10 mouse cellular contexts compared by ENCODE assay signal in the genomic region with DNA sequence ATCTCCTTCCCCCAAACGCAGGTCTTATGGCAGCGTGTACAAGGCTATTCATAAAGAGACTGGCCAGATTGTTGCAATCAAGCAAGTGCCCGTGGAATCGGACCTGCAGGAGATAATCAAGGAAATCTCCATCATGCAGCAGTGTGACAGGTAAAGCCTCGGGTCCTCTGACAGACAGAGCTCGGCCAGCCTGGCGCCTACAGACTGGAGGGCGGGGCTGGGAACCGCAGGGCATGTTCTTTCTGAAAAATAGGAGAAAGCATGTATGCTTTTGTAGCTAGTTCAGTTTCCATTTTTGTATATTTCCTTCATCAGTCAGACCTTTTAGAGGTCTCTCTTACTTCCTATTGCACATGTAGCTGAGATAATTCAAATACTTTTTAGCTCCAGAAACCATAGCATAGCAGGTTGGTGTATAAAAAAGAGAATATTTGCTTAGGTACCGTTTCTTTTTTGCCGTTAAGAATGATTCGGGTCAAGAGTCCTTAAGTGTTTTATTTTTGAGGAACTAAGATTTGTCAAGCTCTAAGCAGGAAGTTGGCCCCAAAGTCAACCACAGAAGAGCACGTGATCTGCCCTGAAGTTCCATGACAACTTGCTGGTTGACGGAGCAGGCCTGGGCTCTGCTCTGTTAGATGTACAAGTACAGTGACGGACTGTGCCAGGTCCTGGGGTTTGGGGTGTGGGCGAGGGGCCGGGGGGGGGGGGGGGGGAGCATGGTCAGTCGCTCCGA. TPM values are rescaled to one million over a fixed set of nuclear protein-coding genes. Genes with fewer than 3 reads are reported as not detected.
DNase-seq lines count a peak whose midpoint lies in the region; ATAC-seq lines count a peak whose summit lies in the region.
"Had no signal": no experiment of that assay in that cellular context is flagged by ENCODE, and none has a peak within 500 bp of the region (broad histone marks: within the 10 kb centered on the region; RNA-seq: fewer than 3 reads in every experiment).

No protein-coding gene starts in this region.

- no peak overlapping the region for H3K9ac ChIP-seq in liver, embryonic 15.5 days
- H3K9ac ChIP-seq in hindbrain, embryonic 11.5 days (ENCODE audit: low read depth, low read length), result no peak overlapping the region
- H3K9ac ChIP-seq in forebrain, embryonic 11.5 days (ENCODE audit: low read length), result no peak overlapping the region
- H3K9ac ChIP-seq in hindbrain, embryonic 16.5 days (ENCODE audit: low read depth, low read length), result no peak overlapping the region

- peak; percentile 66 for DNase-seq in layer of hippocampus, adult 9-11 months
- DNase-seq in layer of hippocampus, postnatal 36 days, result no peak
- DNase-seq in thymus, postnatal 4 days, result peak; percentile 72
- DNase-seq in hindbrain, embryonic 11.5 days (ENCODE audit: low spot score), result no peak
- DNase-seq in forebrain, embryonic 11.5 days (ENCODE audit: low spot score), result no peak
- DNase-seq: cerebellum, adult 8-10 months had no signal

- peaks cover 10% of the 10 kb centered on the region for H3K4me1 ChIP-seq in liver, embryonic 15.5 days (replicated peaks)
- H3K4me1 ChIP-seq in hindbrain, embryonic 11.5 days (replicated peaks; ENCODE audit: control insufficient read depth, insufficient read depth, low read length), result no peaks in the 10 kb centered on the region
- H3K4me1 ChIP-seq in forebrain, embryonic 11.5 days (replicated peaks; ENCODE audit: control insufficient read depth, insufficient read depth, low read length), result no peaks in the 10 kb centered on the region
- H3K4me1 ChIP-seq in hindbrain, embryonic 16.5 days (ENCODE audit: control insufficient read depth, insufficient read depth, low read depth, low read length), result no peaks in the 10 kb centered on the region

- peak overlapping the region; percentile 7; the same call in 1 of the 2 replicates for H3K4me3 ChIP-seq in liver, embryonic 15.5 days (replicated peaks)
- H3K4me3 ChIP-seq in hindbrain, embryonic 11.5 days (ENCODE audit: low read depth, low read length), result no peak overlapping the region
- H3K4me3 ChIP-seq in forebrain, embryonic 11.5 days (ENCODE audit: low read depth, low read length), result no peak overlapping the region
- no peak overlapping the region for H3K4me3 ChIP-seq in hindbrain, embryonic 16.5 days (ENCODE audit: low read length)

- peak overlapping the region; percentile 66 for H3K27ac ChIP-seq in liver, embryonic 15.5 days (replicated peaks)
- H3K27ac ChIP-seq in hindbrain, embryonic 11.5 days (ENCODE audit: low read depth, low read length), result no peak overlapping the region
- no peak overlapping the region for H3K27ac ChIP-seq in forebrain, embryonic 11.5 days (ENCODE audit: low read depth, low read length)
- H3K27ac ChIP-seq in hindbrain, embryonic 16.5 days (ENCODE audit: low read depth, low read length), result no peak overlapping the region

- no peaks in the 10 kb centered on the region for H3K27me3 ChIP-seq in liver, embryonic 15.5 days
- no peaks in the 10 kb centered on the region for H3K27me3 ChIP-seq in hindbrain, embryonic 11.5 days (ENCODE audit: control insufficient read depth, insufficient read depth, low read length)
- H3K27me3 ChIP-seq in forebrain, embryonic 11.5 days (ENCODE audit: control insufficient read depth, insufficient read depth, low read length), result no peaks in the 10 kb centered on the region
- H3K27me3 ChIP-seq in hindbrain, embryonic 16.5 days (replicated peaks; ENCODE audit: control insufficient read depth, insufficient read depth, low read length), result no peaks in the 10 kb centered on the region

- peaks cover 77% of the 10 kb centered on the region for H3K36me3 ChIP-seq in liver, embryonic 15.5 days (replicated peaks)
- peaks cover 5% of the 10 kb centered on the region; the same call in 1 of the 2 replicates for H3K36me3 ChIP-seq in hindbrain, embryonic 11.5 days (ENCODE audit: control insufficient read depth, insufficient read depth, low read length)
- no peaks in the 10 kb centered on the region; the same call in 1 of the 2 replicates for H3K36me3 ChIP-seq in forebrain, embryonic 11.5 days (ENCODE audit: control insufficient read depth, insufficient read depth, low read length)
- H3K36me3 ChIP-seq in hindbrain, embryonic 16.5 days (ENCODE audit: control insufficient read depth, insufficient read depth, low read length), result peaks cover 28% of the 10 kb centered on the region

- peak; percentile 51; the same call in 1 of the 2 replicates for ATAC-seq in liver, embryonic 15.5 days (ENCODE audit: insufficient read depth)
- peak; percentile 94 for ATAC-seq in monocyte, adult 5-6 weeks (replicated peaks; ENCODE audit: insufficient number of reproducible peaks, low FRiP score, low TSS enrichment, poor library complexity, severe bottlenecking)
- ATAC-seq in hindbrain, embryonic 11.5 days (ENCODE audit: low FRiP score), result no peak
- ATAC-seq in forebrain, embryonic 11.5 days (replicated peaks; ENCODE audit: low FRiP score), result no peak
- ATAC-seq in hindbrain, embryonic 16.5 days, result no peak
- ATAC-seq: intestine, embryonic 16.5 days had no signal

- H3K9me3 ChIP-seq in liver, embryonic 15.5 days (replicated peaks), result no peaks in the 10 kb centered on the region
- no peaks in the 10 kb centered on the region for H3K9me3 ChIP-seq in hindbrain, embryonic 11.5 days (ENCODE audit: control insufficient read depth, low read length)
- no peaks in the 10 kb centered on the region for H3K9me3 ChIP-seq in forebrain, embryonic 11.5 days (ENCODE audit: control insufficient read depth, low read length)
- no peaks in the 10 kb centered on the region for H3K9me3 ChIP-seq in hindbrain, embryonic 16.5 days (ENCODE audit: control insufficient read depth, low read length)

- peak overlapping the region; percentile 16 for H3K4me2 ChIP-seq in liver, embryonic 15.5 days
- H3K4me2 ChIP-seq in hindbrain, embryonic 11.5 days (replicated peaks; ENCODE audit: low read depth, low read length), result no peak overlapping the region
- H3K4me2 ChIP-seq in forebrain, embryonic 11.5 days (ENCODE audit: low read depth, low read length, severe bottlenecking), result no peak overlapping the region
- no peak overlapping the region for H3K4me2 ChIP-seq in hindbrain, embryonic 16.5 days (ENCODE audit: low read length)

- WGBS in liver, embryonic 15.5 days (ENCODE audit: insufficient replicate concordance), result 32% methylated on average over 19 of the region's 19 CpGs
- 92% methylated on average over 19 of the region's 19 CpGs for WGBS in hindbrain, embryonic 11.5 days
- 93% methylated on average over 19 of the region's 19 CpGs for WGBS in forebrain, embryonic 11.5 days
- WGBS in hindbrain, embryonic 16.5 days, result 93% methylated on average over 16 of the region's 19 CpGs

RNA-seq across cellular contexts. Expression of gene Tomm34, which starts 12.8 kb away (rescaled TPM):
- 100 to 1,000 TPM in 1 of 2 experiments, 10 to 100 TPM in 1; 99.4 to 114 TPM for total RNA-seq in layer of hippocampus, postnatal 36 days (2021)
- 19.1 and 20.9 TPM in 2 replicates for polyA plus RNA-seq in liver, embryonic 15.5 days (2015; fragmentation: Nextera tagmentation; extraction: Ambion mirVana)
- total RNA-seq in monocyte, adult 5-6 weeks (2017), result 38.3 to 59.3 TPM (median 43.2 TPM) in 3 replicates
- polyA plus RNA-seq in hindbrain, embryonic 11.5 days (2014; fragmentation: Nextera tagmentation; extraction: Ambion mirVana), result 50.0 and 54.6 TPM in 2 replicates
- 52.7 and 54.9 TPM in 2 replicates for polyA plus RNA-seq in forebrain, embryonic 11.5 days (2014; fragmentation: Nextera tagmentation; extraction: Ambion mirVana)
- polyA plus RNA-seq in hindbrain, embryonic 16.5 days (2015; fragmentation: Nextera tagmentation; extraction: Ambion mirVana), result 52.5 and 54.2 TPM in 2 replicates

RNA-seq across cellular contexts. Expression of gene Stk4, which starts 13.7 kb away (rescaled TPM):
- 10 to 100 TPM; 50.4 to 51.2 TPM for total RNA-seq in layer of hippocampus, postnatal 36 days (2021)
- 12.4 and 14.3 TPM in 2 replicates for polyA plus RNA-seq in liver, embryonic 15.5 days (2015; fragmentation: Nextera tagmentation; extraction: Ambion mirVana)
- 304 to 378 TPM (median 341 TPM) in 3 replicates for total RNA-seq in monocyte, adult 5-6 weeks (2017)
- 32.7 and 41.1 TPM in 2 replicates for polyA plus RNA-seq in hindbrain, embryonic 11.5 days (2014; fragmentation: Nextera tagmentation; extraction: Ambion mirVana)
- polyA plus RNA-seq in forebrain, embryonic 11.5 days (2014; fragmentation: Nextera tagmentation; extraction: Ambion mirVana), result 39.9 and 40.1 TPM in 2 replicates
- polyA plus RNA-seq in hindbrain, embryonic 16.5 days (2015; fragmentation: Nextera tagmentation; extraction: Ambion mirVana), result 16.3 and 17.4 TPM in 2 replicates

RNA-seq across cellular contexts. Expression of gene Pabpc1l, which starts 58.5 kb away (rescaled TPM):
- under 1 TPM in 1 of 2 experiments, not detected in 1; 0.37 TPM for total RNA-seq in layer of hippocampus, postnatal 36 days (2021)
- 0.32 and 0.54 TPM in 2 replicates for polyA plus RNA-seq in liver, embryonic 15.5 days (2015; fragmentation: Nextera tagmentation; extraction: Ambion mirVana)
- 1.9 to 3.5 TPM in 2 of 3 replicates, not detected in the other for total RNA-seq in monocyte, adult 5-6 weeks (2017)
- polyA plus RNA-seq in hindbrain, embryonic 11.5 days (2014; fragmentation: Nextera tagmentation; extraction: Ambion mirVana), result 0.62 and 1.2 TPM in 2 replicates
- 1.4 and 1.5 TPM in 2 replicates for polyA plus RNA-seq in forebrain, embryonic 11.5 days (2014; fragmentation: Nextera tagmentation; extraction: Ambion mirVana)
- polyA plus RNA-seq in hindbrain, embryonic 16.5 days (2015; fragmentation: Nextera tagmentation; extraction: Ambion mirVana), result 0.90 and 2.1 TPM in 2 replicates

Comparison
In these comparisons a context has a peak if more than half of its experiments do, and no peak if none do; other contexts are left out.
1. DNase-seq: peak in layer of hippocampus, adult 9-11 months (single experiment) and thymus, postnatal 4 days (single experiment); none in layer of hippocampus, postnatal 36 days (0 of 2), hindbrain, embryonic 11.5 days (single experiment) and forebrain, embryonic 11.5 days (single experiment).
2. ATAC-seq: peak in liver, embryonic 15.5 days (single experiment) and monocyte, adult 5-6 weeks (single experiment); none in hindbrain, embryonic 11.5 days (single experiment), forebrain, embryonic 11.5 days (single experiment) and hindbrain, embryonic 16.5 days (single experiment).